Comparison of ENCODE assay signal across 34 mouse cellular contexts in genomic region chr13:20328672-20329071, GRCm38 (mm10).
"Had no signal": no experiment of that assay in that cellular context is flagged by ENCODE, and none has a peak within 500 bp of the region (broad histone marks: within the 10 kb centered on the region; RNA-seq: fewer than 3 reads in every experiment).

No protein-coding gene starts in this region.

- H3K36me3 ChIP-seq: heart, embryonic 10.5 days; heart, embryonic 12.5 days; heart, embryonic 13.5 days; heart, embryonic 15.5 days; hindbrain, embryonic 10.5 days; hindbrain, embryonic 12.5 days; hindbrain, embryonic 13.5 days; hindbrain, embryonic 15.5 days; intestine, embryonic 15.5 days; kidney, embryonic 15.5 days had no signal

- H3K9me3 ChIP-seq: heart, embryonic 10.5 days; heart, embryonic 12.5 days; heart, embryonic 13.5 days; heart, embryonic 15.5 days; hindbrain, embryonic 10.5 days; hindbrain, embryonic 12.5 days; hindbrain, embryonic 13.5 days; hindbrain, embryonic 15.5 days; intestine, embryonic 15.5 days; kidney, embryonic 15.5 days had no signal

- H3K4me2 ChIP-seq: heart, embryonic 12.5 days; heart, embryonic 13.5 days; heart, embryonic 15.5 days; hindbrain, embryonic 12.5 days; hindbrain, embryonic 13.5 days; hindbrain, embryonic 14.5 days; hindbrain, embryonic 15.5 days; intestine, embryonic 15.5 days; kidney, embryonic 15.5 days had no signal

- ATAC-seq: hindbrain, embryonic 16.5 days; hindbrain, postnatal 0 days; inflammation-experienced regulatory T-cells, adult 6 months; intestine, embryonic 15.5 days; intestine, embryonic 16.5 days; intestine, postnatal 0 days had no signal

- DNase-seq: heart, postnatal 10 days; heart, postnatal 14 days; heart, postnatal 36 days; heart, postnatal 4 days; kidney, adult 11 months; kidney, adult 18-20 months; kidney, adult 2 months; kidney, adult 8-10 months; kidney, adult 9 months; kidney, postnatal 10 days; kidney, postnatal 14 days; kidney, postnatal 25 days; kidney, postnatal 36 days; kidney, postnatal 4 days; layer of hippocampus, adult 9-11 months; layer of hippocampus, postnatal 36 days had no signal

- H3K4me1 ChIP-seq: heart, embryonic 10.5 days; heart, embryonic 12.5 days; heart, embryonic 13.5 days; heart, embryonic 15.5 days; hindbrain, embryonic 10.5 days; hindbrain, embryonic 12.5 days; hindbrain, embryonic 13.5 days; hindbrain, embryonic 15.5 days; intestine, embryonic 15.5 days; kidney, embryonic 15.5 days had no signal

- H3K27ac ChIP-seq: heart, embryonic 10.5 days; heart, embryonic 13.5 days; heart, embryonic 15.5 days; hindbrain, embryonic 10.5 days; hindbrain, embryonic 12.5 days; hindbrain, embryonic 13.5 days; hindbrain, embryonic 14.5 days; hindbrain, embryonic 15.5 days; hindbrain, postnatal 0 days; intestine, embryonic 15.5 days; kidney, embryonic 15.5 days; kidney, postnatal 0 days; layer of hippocampus, adult 2 months had no signal

- H3K4me3 ChIP-seq: heart, embryonic 10.5 days; heart, embryonic 12.5 days; heart, embryonic 13.5 days; heart, embryonic 15.5 days; hindbrain, embryonic 10.5 days; hindbrain, embryonic 12.5 days; hindbrain, embryonic 13.5 days; hindbrain, embryonic 15.5 days; intestine, embryonic 15.5 days; kidney, embryonic 15.5 days; layer of hippocampus, adult 2 months had no signal

- H3K27me3 ChIP-seq: heart, embryonic 12.5 days; heart, embryonic 13.5 days; heart, embryonic 15.5 days; hindbrain, embryonic 12.5 days; hindbrain, embryonic 13.5 days; hindbrain, embryonic 15.5 days; intestine, embryonic 15.5 days; kidney, embryonic 15.5 days had no signal

- H3K9ac ChIP-seq: heart, embryonic 12.5 days; heart, embryonic 13.5 days; heart, embryonic 15.5 days; hindbrain, embryonic 12.5 days; hindbrain, embryonic 13.5 days; hindbrain, embryonic 14.5 days; hindbrain, embryonic 15.5 days; intestine, embryonic 15.5 days; kidney, embryonic 15.5 days had no signal
